Mouse (Mus musculus) heart, embryonic 13.5 days (tissue): ENCODE measurements around the gene Tex22. TPM values are rescaled to one million over a fixed set of nuclear protein-coding genes. Genes with fewer than 3 reads are reported as not detected.

Experiments used
- ATAC-seq: fragments of 200-750 bp; cut with Nextera tagmentation; 2 replicates; pipeline ENCODE4 v1.8.0; 2017; ENCODE audit warnings: moderate TSS enrichment; ENCODE audit not compliant: insufficient number of reproducible peaks, low FRiP score, low TSS enrichment; ENCODE audit errors: extremely low read depth
- H3K27ac ChIP-seq: fragments of 300-500 bp; sonication (generic); replicated peaks from 2 replicates; pipeline ENCODE4 v1.5.1; 2015; ENCODE audit warnings: moderate library complexity, mild to moderate bottlenecking, inconsistent platforms
- H3K27me3 ChIP-seq: fragments of 300-500 bp; sonication (generic); replicated peaks from 2 replicates; pipeline ENCODE4 v1.6.1; 2015; ENCODE audit warnings: mild to moderate bottlenecking, inconsistent platforms
- H3K36me3 ChIP-seq: fragments of 300-500 bp; sonication (generic); 2 replicates; pipeline ENCODE4 v1.6.1; 2015; ENCODE audit warnings: mild to moderate bottlenecking, inconsistent platforms
- H3K4me1 ChIP-seq: fragments of 300-500 bp; sonication (generic); 2 replicates; pipeline ENCODE4 v1.6.1; 2015; ENCODE audit warnings: inconsistent platforms
- H3K4me2 ChIP-seq: fragments of 300-500 bp; sonication (generic); 2 replicates; pipeline ENCODE4 v1.6.1; 2015; ENCODE audit warnings: inconsistent platforms, mild to moderate bottlenecking, moderate library complexity
- H3K4me3 ChIP-seq: fragments of 300-500 bp; sonication (generic); 2 replicates; pipeline ENCODE4 v1.5.1; 2015; ENCODE audit warnings: moderate library complexity, mild to moderate bottlenecking, inconsistent platforms
- H3K9ac ChIP-seq: fragments of 300-500 bp; sonication (generic); 2 replicates; pipeline ENCODE4 v1.6.1; 2015; ENCODE audit warnings: inconsistent platforms, mild to moderate bottlenecking, moderate library complexity
- H3K9me3 ChIP-seq: fragments of 300-500 bp; sonication (generic); 2 replicates; pipeline ENCODE4 v1.6.1; 2016; ENCODE audit warnings: inconsistent platforms
- WGBS: fragments of 180-500 bp; shearing (Covaris S2); methylation state at CpG from one replicate; pipeline ENCODE4 v1.1.7; 2015; ENCODE audit warnings: mixed read lengths; 5-methylcytosine and 5-hydroxymethylcytosine counted together
- polyA plus RNA-seq: library from polyadenylated mRNA; unstranded; fragments of >200 nt; fragmentation: Nextera tagmentation; extraction: Ambion mirVana; gene quantifications from 2 replicates; pipeline ENCODE4 v1.2.1, GENCODE M21; 2015

Gene Tex22
- not detected in 2 replicates for polyA plus RNA-seq

DNA sequence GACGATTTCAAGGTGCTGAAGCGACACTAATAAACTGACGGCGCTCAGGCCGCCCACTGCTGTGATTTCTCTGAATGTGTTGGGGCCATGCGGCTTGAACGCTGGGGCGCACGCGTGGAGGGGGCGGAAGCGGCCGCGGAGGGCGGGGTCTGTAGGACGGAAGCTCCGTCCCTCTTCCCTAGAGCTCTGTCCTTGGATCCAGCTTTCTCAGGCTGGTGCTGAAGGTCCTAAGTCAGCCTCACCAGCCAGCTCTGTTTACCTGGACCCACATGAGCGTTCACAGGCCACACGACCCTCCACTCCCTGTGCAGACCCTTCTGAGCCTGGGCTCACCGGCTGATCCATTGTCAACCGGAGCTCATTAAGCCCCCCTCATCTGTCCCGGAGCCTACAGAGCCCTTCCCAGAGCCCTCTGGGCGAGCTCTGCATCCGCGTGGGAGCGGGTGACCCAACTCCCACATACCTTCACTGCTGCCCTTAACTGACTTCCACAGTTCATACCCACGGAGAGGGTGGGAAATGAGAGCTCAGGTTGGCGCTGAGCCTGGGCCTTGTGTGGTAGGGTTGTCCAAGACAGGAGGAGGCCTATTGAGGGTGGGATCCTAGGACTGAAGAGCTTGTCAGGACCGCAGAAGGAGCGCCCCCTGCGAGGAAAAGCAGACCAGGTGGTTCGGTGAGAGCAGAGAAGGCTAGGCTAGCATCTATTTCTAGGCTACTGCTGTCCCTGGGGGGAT is at the start of gene Tex22:
Tex22 (plus strand) TSS at position 174 of the 734 bp plus-strand sequence.
- WGBS, result 4% methylated on average over 32 of the region's 32 CpGs
- peak; percentile 75 for ATAC-seq
- peaks cover 22% of the 10 kb centered on the region for H3K4me1 ChIP-seq

DNA sequence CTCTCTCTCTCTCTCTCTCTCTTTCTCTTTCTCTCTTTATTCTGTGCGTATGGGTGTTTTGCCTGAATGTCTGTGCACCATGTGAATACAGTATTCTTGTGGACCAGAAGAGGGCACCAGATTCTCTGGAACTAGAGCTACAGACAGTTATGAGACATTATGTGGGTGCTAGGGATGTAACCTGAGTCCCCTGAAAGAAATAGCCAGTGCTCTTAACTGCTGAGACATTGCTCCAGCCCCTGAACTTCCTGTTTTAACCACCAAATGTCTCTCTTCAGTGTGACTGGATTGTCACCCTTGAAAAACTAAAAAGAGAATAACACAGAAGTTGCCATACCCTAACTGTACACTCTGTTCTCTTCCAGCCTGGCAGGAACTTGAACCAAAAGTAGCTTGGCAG is 47.7 kb upstream of the Tex22 start:
- Histone ChIP-seq H3K4me3 (no peak overlapping the region), H3K27me3 (no peaks in the 10 kb centered on the region), H3K9ac (no peak overlapping the region), H3K36me3 (peaks cover 33% of the 10 kb centered on the region), H3K4me1 (peaks cover 42% of the 10 kb centered on the region), H3K9me3 (no peaks in the 10 kb centered on the region), H3K27ac (no peak overlapping the region), H3K4me2 (no peak overlapping the region)
- no peak for ATAC-seq
- 100% methylated on average over 1 of the region's 1 CpGs for WGBS

More for the DNA sequence above, at the start of gene Tex22:
- Histone ChIP-seq H3K36me3 (peaks cover 27% of the 10 kb centered on the region), H3K9ac (peak within 1 kb of the TSS; percentile 85), H3K27ac (peak within 1 kb of the TSS; percentile 94), H3K27me3 (no peaks in the 10 kb centered on the region), H3K4me2 (peak within 1 kb of the TSS; percentile 89), H3K9me3 (no peaks in the 10 kb centered on the region), H3K4me3 (peak within 1 kb of the TSS; percentile 56)

DNA sequence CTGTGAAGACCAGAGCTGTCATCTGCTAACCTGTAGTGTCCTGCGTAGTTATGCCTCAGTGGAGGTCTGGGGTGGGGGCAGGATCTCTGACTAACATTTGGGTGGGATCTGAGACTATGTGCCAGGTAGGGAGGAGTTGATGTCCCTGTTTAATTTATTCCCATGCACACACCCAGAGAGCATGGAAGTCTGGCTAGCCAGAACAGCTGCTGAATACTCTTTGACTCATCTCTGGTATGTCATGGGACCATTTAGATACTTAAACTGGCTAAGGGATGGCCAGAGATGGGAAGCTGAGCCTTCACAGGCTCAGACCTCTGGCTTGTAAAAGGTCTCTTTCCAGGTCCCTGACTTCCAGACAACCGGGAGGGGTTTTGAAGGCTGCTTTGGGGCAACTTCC is 46.8 kb upstream of the Tex22 start:
- WGBS, result 96% methylated on average over 2 of the region's 2 CpGs
- no peaks in the 10 kb centered on the region for H3K9me3 ChIP-seq
- H3K27ac ChIP-seq, result 0 out of 2 replicates have a peak overlapping the region, but pooled peaks have one; percentile 48
- no peak overlapping the region for H3K4me3 ChIP-seq
- peaks cover 27% of the 10 kb centered on the region for H3K36me3 ChIP-seq
- H3K27me3 ChIP-seq, result no peaks in the 10 kb centered on the region
- no peak for ATAC-seq
- H3K9ac ChIP-seq, result no peak overlapping the region
- peaks cover 51% of the 10 kb centered on the region for H3K4me1 ChIP-seq
- H3K4me2 ChIP-seq, result no peak overlapping the region

DNA sequence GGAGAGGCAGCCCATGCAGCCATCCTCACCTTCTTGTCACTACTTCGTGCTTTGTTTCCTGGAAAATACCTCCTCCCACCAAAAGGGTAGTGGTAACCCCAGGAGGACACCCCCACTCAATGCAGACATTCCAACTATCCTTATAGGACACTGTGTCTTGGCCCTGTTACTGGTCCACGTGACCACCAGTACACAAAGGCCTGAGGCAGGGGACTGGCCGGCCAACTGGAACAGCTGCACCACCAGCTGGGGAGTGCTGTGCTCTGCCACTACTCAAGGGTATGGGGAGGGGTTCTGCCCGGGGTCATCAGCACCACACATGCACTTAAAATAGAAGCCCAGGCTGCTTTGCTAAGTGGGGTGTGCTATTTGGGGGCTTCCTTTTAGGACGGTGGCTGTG is 46.2 kb upstream of the Tex22 start:
- Histone ChIP-seq H3K4me3 (no peak overlapping the region), H3K36me3 (peaks cover 26% of the 10 kb centered on the region), H3K27me3 (no peaks in the 10 kb centered on the region), H3K9me3 (no peaks in the 10 kb centered on the region), H3K27ac (peak overlapping the region; percentile 48), H3K4me2 (peak overlapping the region; percentile 10), H3K9ac (no peak overlapping the region), H3K4me1 (peaks cover 53% of the 10 kb centered on the region)
- ATAC-seq, result 0 out of 2 replicates have a peak, but pooled peaks have one; percentile 10
- WGBS, result 35% methylated on average over 5 of the region's 5 CpGs

DNA sequence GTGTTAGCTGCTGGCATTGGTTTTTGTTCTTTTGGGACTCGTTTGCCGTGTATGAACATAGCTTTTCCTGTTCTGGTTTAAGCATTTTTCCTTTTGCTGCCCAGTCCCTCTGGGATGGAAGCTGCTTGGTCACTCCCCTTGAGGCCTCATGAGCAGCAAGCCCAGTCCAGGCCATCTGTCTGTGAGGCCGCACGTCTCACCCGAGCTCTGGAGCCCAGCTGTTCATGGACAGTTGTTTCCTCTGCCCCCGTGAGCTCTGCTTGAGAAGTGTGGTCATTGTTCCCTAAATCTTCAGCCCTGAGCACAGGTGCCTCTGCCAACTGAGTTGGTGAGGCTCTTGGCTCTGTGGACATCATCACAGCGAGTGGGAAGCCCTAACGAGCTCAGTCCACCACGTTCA is 45.4 kb upstream of the Tex22 start:
- ATAC-seq, result no peak
- Histone ChIP-seq H3K27me3 (no peaks in the 10 kb centered on the region), H3K36me3 (peaks cover 19% of the 10 kb centered on the region; the same call in 1 of the 2 replicates), H3K4me3 (no peak overlapping the region), H3K27ac (peak overlapping the region; percentile 48; the same call in 1 of the 2 replicates), H3K4me1 (peaks cover 56% of the 10 kb centered on the region), H3K9ac (peak overlapping the region; percentile 42; the same call in 1 of the 2 replicates), H3K9me3 (no peaks in the 10 kb centered on the region), H3K4me2 (no peak overlapping the region)
- WGBS, result 75% methylated on average over 9 of the region's 9 CpGs

DNA sequence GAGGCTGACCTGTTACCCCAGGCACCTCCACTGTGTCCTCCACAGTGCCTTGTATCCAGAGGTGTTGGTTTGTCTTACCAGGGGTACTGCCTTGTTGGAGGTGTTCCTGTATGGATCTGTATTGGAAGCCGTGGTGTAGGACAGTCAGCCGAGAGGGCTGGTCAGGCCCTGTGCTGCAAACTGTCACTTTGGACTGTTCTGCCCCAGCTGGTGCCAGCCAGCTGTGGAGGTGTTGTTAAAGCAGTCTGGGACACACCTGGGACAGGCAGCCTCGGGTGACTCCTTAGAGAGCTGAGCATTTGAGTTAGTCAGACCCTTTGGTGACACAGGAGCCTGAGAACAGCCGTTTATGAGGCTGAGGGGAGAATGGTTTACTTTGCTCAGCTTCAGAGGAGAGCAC is 44.3 kb upstream of the Tex22 start:
- Histone ChIP-seq H3K4me3 (no peak overlapping the region), H3K9me3 (no peaks in the 10 kb centered on the region), H3K4me2 (no peak overlapping the region), H3K4me1 (peaks cover 68% of the 10 kb centered on the region), H3K9ac (no peak overlapping the region), H3K27ac (no peak overlapping the region), H3K36me3 (peaks cover 19% of the 10 kb centered on the region; the same call in 1 of the 2 replicates), H3K27me3 (no peaks in the 10 kb centered on the region)
- no peak for ATAC-seq
- 67% methylated on average over 4 of the region's 4 CpGs for WGBS

DNA sequence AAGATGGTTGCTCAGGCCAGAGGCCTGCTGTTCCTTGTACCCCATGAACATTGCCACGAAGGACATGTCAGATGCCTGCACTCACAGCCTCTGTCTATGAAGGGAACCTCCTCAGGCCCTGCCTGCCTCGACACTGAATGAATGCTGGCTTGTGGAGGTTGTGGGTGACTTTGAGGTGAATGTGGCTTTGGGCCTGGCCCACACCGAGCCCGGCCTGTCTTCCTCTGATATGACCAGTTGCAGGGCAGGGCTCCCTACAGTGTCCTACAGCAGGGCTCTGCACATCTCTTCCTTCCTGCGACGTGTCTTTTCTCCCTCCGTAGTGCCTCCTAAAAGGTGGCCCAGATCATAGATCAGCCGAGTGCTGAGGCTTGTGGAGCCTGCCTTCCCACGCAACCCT is 43.3 kb upstream of the Tex22 start:
- Histone ChIP-seq H3K4me2 (no peak overlapping the region), H3K36me3 (peaks cover 13% of the 10 kb centered on the region; the same call in 1 of the 2 replicates), H3K9me3 (no peaks in the 10 kb centered on the region), H3K4me1 (peaks cover 77% of the 10 kb centered on the region), H3K4me3 (no peak overlapping the region), H3K9ac (no peak overlapping the region), H3K27me3 (no peaks in the 10 kb centered on the region), H3K27ac (no peak overlapping the region)
- ATAC-seq, result no peak
- WGBS, result 72% methylated on average over 9 of the region's 9 CpGs

DNA sequence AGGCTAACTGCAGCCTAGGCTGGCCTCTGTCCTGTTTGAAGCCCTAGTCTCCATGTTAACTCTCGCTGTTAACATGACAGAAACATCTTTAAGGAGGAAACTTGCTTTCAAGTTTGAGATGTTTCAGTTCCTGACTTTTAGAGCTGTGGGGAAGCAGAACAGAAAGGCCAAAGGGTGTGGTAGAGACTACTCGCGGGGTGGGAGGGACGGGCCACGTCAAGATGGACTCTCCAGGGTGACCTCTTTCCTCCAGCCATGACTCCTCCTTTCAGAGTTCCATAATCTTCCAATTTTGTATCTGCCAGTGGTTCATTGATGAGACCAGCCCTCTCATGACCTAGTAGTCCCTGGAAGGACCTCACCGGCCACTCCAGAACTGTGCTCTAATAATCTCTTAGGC is 42.9 kb upstream of the Tex22 start:
- 68% methylated on average over 6 of the region's 6 CpGs for WGBS
- H3K27me3 ChIP-seq, result no peaks in the 10 kb centered on the region
- H3K4me3 ChIP-seq, result no peak overlapping the region
- no peaks in the 10 kb centered on the region for H3K9me3 ChIP-seq
- H3K36me3 ChIP-seq, result peaks cover 10% of the 10 kb centered on the region; the same call in 1 of the 2 replicates
- no peak overlapping the region for H3K9ac ChIP-seq
- ATAC-seq, result no peak
- H3K4me1 ChIP-seq, result peaks cover 81% of the 10 kb centered on the region
- H3K27ac ChIP-seq, result no peak overlapping the region
- H3K4me2 ChIP-seq, result no peak overlapping the region

DNA sequence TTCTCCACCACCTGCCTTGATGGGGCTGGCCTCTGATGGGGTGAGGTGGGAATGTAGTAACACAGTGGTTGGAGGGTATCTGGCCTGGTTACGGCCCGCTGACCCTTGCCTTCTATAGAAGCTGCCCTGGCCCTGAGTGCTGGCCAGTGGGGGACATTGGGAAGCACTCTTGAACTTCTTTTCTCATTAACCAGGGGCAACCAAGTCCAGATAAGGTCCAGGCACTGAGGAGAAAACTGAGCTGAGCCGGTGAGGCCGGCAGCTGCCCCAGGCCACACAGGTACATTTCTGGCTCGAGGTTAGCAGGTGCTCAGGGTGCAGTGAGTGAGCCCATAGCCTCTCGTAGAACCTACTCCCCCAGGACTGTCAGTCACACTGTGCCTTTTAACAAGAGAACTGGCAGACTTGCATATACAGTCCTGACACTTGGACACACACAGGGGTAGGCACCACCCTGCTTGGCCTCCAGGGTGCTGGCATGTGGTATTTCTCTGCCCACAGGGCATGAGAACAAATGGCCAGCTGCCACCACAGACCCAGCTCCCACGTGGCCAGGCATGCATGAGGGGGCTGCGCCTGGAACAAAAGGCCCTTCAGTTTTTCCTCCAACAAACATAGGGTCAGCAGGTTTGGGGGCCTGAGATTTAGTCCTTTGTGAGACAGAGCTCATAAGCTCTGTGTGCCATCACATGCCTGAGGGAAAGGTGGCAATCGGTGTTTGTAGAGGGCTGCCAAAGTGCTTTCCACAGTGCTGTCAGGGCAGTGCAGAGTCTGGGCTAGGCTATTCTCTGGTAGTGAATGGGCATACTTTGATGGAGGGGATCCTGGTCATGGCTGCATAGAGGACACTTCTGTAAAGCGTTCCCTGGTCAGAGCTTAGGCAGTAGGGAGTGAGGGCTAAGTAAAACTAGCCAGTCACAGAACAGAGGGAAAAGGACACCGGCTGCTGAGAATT is 41.7 kb upstream of the Tex22 start:
- no peak for ATAC-seq
- Histone ChIP-seq H3K27ac (no peak overlapping the region; the same call in 1 of the 2 replicates), H3K9me3 (no peaks in the 10 kb centered on the region), H3K4me1 (peaks cover 86% of the 10 kb centered on the region), H3K4me2 (no peak overlapping the region), H3K4me3 (no peak overlapping the region), H3K36me3 (peaks cover 5% of the 10 kb centered on the region; the same call in 1 of the 2 replicates), H3K27me3 (no peaks in the 10 kb centered on the region), H3K9ac (peak overlapping the region; percentile 44)
- WGBS, result 69% methylated on average over 11 of the region's 11 CpGs

DNA sequence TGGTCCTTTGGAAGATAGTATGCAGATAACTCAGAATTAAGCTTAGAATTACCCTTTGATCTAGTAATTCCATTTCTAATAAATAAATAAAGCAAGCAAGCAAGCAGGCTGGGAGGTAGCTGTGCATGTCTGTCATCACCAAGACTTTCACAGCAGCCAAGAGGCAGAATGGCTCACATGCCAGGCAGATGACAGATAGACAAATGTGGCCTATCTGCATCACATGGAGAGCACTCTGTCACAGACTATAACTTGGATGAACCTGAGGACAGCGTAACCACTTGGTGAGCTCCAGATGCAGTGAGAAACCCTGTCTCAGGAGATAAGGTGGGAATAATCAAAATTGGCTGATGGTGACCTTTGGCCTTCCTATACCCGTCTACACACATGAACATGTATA is 39.2 kb upstream of the Tex22 start:
- H3K36me3 ChIP-seq, result no peaks in the 10 kb centered on the region; the same call in 1 of the 2 replicates
- no peak overlapping the region for H3K9ac ChIP-seq
- no peak for ATAC-seq
- H3K9me3 ChIP-seq, result no peaks in the 10 kb centered on the region
- no peak overlapping the region for H3K4me3 ChIP-seq
- H3K27ac ChIP-seq, result peak overlapping the region; percentile 46
- H3K4me2 ChIP-seq, result no peak overlapping the region
- WGBS, result 47% methylated on average over 2 of the region's 2 CpGs
- H3K4me1 ChIP-seq, result peaks cover 67% of the 10 kb centered on the region
- H3K27me3 ChIP-seq, result no peaks in the 10 kb centered on the region

DNA sequence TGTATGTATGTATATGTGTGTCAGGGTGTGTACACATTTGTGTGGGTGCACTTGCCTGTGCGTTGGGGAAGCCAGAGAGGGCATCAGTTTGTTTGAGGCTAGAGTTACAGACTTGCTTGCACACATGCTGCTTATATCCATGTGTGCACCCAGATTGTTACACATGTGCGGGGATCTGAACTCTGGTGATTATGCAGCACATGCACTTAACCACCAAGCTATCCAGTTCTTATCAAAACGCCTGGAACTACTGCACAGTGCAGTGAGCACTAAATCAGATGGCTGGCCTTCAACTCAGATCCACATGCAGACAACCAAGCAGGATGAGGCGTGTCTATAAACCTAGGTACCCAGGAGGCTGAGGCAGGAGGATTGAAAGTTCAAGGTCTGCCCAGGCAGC is 37.3 kb upstream of the Tex22 start:
- H3K27me3 ChIP-seq, result no peaks in the 10 kb centered on the region
- H3K36me3 ChIP-seq, result no peaks in the 10 kb centered on the region
- no peak overlapping the region for H3K4me2 ChIP-seq
- H3K27ac ChIP-seq, result no peak overlapping the region
- ATAC-seq, result no peak
- H3K4me3 ChIP-seq, result no peak overlapping the region
- WGBS, result 79% methylated on average over 4 of the region's 4 CpGs
- H3K4me1 ChIP-seq, result peaks cover 64% of the 10 kb centered on the region
- no peaks in the 10 kb centered on the region for H3K9me3 ChIP-seq
- H3K9ac ChIP-seq, result 0 out of 2 replicates have a peak overlapping the region, but pooled peaks have one; percentile 5
